Mouse (Mus musculus) cerebellum, adult 2 months (tissue): ENCODE data around the gene Schip1.

ENCODE experiments used
- CTCF ChIP-seq: fragments of 200-500 bp; IDR thresholded peaks from 2 replicates; pipeline ENCODE4 v1.5.1; 2011; ENCODE audit warnings: low read depth, mild to moderate bottlenecking, control low read depth, low read length, moderate library complexity, borderline replicate concordance; ENCODE audit not compliant: insufficient read depth
- POLR2A ChIP-seq: fragments of 200-500 bp; IDR thresholded peaks from 2 replicates; pipeline ENCODE4 v1.6.1; 2011; ENCODE audit warnings: low read length, control low read depth, borderline replicate concordance; ENCODE audit not compliant: insufficient read depth

- no peak for TF ChIP-seq CTCF
- TF ChIP-seq POLR2A: no peak
Measured at GRCm38 (mm10) chr3:68565675-68566055, 501.1 kb downstream of the Schip1 start.
